Mouse (Mus musculus) kidney, postnatal 14 days (tissue): ENCODE data around the gene H2afy2.

ENCODE experiments used
- DNase-seq: peaks from one replicate; pipeline ENCODE4 v3.0.0; 2022; ENCODE audit warnings: mixed read lengths

Gene H2afy2

DNA sequence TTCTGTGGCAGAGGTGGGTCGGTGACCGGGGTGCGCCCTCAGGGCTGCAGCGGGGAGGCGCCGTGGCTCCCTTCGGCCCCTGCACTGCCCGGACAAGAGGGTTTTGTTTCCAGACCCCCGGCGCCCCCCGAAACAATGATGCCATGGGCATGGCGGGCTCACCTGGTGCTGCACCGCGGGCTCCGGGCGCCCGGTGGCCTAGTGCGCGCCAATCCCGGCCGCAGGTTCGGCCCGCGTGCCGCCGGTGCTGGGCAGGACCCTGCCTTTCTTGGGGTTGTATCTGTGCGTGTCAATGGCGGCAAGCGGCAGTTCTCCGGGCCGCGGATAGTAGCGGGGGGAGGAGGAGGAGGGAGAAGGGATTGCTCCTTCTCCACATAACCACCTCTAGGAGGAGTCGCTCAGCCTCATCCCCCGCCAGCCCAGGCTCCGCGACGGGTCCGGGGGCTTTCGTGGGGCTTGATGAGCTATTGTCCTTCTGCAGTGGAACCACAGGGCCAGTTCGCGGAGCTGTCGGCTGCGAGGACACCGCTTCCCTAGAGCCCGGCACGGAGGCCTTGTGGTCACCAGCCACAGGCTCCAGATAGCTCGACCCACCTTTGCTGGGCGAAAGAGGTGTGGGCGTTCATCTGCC is at the start of gene H2afy2:
Gene H2afy2 (minus strand): TSS at position 527 of the 631 bp plus-strand sequence.
- peak; percentile 79 for DNase-seq

DNA sequence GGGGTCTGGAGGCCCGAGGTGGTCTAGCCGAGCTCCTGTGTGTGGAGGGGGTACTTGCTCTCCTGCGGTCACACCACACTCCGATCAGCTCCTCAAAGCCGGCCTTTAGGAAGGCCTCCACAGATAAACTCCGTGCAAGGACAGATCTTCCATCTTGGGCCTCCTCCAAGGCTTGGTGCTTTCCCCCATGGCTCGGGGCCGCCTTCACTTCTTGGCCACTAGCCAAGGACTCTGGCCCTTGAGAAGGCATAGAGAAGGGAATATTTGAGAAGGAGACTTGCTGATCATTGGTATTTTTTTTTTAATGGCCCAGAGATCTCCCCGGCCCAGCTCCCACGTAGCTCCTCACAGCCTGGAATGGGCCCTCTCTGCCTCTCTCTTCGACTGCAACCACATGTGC is 48.8 kb upstream of the H2afy2 start:
- DNase-seq, result no peak

DNA sequence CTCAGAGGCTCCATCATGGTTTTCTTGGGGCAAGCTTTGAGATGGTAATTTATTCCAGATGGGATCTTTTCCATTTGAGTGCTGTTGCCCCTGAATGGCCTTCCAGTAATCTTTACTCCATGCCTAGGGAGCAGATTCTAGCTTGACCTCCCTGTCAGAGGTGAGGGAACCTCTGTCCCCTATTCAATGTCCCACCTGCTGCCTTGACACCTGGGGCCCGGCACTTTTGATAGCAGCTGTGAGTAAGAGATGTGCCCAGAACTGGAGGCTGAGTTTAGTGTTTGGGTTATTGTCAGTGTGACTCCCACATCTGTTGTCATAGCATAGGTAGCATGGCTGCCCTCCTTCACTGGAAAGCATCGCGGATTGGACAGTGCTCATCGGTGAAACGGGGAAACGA is 47.8 kb upstream of the H2afy2 start:
- no peak for DNase-seq

DNA sequence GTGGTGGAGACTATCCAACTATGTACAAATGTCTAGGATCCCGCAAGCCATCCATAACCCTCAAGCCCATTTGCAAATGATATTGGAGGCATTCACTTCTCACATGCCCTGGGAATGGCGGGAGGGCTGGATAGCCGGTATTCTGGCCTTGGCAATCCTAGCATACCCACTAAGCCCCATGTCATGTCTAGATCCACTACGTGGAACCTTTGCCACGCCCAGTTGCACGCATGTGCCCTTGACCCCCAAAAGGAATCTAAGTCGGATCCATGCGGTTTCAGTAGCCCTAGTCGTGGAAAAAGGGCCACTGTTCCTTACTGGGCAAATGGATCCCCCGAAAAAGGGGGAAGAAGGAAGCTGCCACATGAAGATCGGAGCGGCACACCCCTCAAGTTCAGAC is 47.3 kb upstream of the H2afy2 start:
- no peak for DNase-seq

DNA sequence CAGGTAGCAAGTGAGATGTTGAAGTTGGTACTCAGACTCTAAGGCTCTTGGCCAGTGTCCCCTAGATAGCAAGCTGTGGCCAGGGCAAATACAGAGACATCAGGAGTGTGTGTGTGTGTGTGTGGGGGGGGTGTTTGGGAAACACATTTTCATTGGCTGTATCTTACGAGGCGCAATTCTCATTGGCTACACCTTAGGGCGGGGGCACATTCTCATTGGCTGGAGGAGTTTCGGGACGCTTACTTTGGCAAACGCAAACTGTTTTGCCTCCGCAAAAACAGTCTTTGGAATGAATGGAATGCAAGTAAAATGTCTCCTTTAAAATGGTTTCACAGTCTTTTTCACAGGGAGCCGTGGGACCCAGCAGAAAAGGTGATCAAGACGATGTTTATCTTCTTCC is 46.9 kb upstream of the H2afy2 start:
- DNase-seq, result peak; percentile 32

DNA sequence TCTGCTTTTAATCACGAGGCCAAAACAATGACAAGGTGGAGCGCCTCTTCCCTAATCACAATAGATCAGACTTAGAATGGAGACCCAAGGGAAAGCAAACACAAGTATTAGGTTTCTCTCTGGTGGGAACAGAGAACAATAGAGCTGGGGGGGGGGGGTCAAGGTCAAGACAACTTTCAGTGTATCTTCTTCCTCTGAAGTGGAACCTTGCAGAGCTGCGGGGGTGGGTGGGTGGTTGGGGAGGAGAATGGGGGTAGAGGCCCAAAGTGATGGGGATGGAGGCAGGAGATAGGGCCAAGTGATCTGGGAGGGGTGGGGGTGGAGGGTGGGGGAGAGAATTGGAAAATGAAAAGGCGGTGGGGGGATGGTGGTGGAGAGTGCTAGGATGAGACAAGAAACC is 45.1 kb upstream of the H2afy2 start:
- no peak for DNase-seq

DNA sequence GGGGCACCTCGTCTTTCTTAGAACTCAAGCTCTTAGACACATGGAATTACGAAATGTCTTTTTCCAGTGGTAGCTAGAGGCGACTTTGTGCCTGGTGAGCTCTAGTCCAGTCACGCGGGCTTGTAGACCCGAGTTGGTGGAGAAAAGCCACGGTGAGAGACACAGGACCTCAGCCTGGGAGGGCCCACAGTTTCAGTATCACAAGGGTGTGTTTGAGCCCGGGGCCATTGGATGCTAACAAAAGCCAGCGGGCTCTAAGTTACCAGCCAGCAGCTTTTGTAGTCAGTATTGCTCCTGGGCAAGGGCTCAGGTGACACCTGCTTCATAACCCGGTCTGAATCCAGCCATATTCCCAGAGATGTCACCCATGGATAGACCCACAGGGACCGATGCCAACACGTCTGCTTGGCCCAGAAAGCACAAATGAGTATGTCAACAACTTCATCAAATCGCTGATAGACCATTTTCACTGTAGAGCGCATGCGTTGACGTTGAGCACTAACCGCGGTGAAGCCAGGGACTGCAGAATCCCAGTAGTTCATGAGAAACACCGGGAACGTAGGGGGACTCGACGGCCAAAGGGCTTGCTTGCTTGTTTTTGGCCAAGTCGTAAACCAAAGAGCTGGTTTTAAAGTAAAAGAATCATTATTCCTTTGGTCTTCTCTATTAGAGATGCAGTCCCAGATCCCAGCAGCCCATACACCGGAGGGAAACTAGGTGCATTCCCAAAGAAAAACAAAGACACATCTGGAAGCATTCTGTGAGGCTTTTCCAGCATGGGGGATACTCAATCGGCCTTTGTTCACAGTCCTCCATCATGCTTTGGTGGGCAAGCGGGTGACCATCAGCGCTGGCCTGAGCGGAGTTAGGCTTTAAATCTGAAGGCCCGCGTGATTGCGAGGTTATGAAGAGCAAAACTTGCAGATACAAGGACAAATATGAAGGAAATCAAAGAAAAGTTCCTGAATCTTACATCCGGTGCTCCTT is 44.3 kb upstream of the H2afy2 start:
- no peak for DNase-seq

DNA sequence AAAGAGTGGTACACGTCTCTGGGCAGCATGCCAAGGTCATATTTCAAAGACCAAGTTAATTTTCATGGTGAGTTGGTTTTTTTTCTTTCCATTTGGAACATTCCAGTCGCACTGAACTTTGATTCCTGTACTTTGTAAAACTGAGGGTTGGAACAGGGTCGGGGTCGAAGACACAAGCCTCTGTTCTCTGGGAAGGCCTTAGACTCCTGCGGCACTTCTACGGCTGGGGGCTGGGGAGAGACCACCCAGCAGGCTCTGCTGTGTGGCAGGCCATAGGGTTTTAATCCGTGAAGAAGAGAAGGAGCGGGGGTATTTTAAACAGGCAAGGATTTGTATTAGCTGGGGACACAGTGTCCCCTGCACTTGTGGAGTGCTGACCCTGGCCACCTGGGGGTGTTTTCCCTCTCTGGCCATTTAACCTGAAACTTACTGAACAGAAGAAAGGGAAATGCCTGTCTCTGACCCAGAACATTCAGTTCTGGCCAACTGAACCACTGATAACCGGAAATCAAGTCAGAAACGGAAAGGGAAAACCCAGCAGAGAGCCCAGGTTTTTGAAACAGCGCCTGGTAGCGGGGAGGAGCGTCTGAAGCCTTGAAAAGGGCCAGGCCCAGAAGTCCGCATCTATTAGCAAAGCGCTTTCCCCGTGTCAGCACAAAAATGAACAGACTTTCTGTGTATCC is 42.9 kb upstream of the H2afy2 start:
- peak; percentile 88 for DNase-seq

DNA sequence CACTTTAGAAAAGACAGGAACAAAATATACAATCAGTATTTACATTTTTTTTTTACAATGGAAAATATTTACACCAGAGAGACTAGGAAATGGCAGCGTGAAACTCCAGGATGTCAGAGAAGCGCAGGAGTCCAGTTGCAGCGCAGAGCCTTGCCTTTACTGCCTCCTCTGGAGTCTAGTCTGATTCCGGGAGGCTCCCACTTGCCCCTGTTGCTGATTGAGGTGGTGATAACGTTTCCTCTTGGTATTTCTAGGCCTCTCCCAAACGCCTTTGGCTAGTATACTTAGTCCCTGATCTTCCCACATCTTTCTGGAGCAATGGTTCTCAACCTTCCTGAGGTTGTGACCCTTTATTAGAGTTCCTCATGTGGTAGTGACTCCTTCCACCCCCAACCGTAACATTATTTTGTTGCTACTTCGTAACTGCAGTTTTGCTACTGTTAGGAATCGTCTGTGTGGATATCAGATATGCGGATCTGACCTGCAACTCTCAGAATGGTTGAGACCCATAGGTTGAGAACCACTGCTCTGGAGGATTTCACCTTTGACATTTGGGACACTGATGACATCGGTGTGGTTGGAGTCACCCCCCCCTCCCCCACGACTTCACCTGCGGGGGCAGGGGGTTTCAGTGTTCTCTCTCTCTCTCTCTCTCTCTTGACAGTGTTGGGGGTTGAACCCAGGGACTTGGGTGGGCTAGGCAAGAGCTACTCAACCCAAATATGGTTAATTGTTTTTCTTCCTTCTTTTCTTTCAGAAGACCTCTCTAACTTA is 42.2 kb upstream of the H2afy2 start:
- DNase-seq, result no peak

DNA sequence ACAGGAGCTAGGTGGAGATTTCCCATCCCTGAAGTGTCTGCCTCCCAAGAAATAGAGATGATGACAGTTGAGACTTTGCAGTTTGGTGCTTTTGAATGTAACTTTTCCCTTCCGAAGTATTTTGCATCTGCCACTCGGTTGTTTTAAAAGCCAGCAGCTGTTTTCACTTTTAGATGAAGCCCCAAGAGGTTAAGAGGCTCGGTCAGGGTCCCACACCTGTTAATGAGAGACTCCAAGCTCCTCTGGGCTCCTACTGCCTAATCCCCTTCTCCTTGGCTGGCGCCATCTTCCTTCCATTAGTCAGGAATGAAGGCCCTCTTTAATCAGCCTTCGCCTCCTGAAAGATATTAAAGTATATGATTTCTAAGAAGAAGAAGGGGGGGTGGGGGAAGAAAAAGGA is 41.6 kb upstream of the H2afy2 start:
- DNase-seq, result no peak

DNA sequence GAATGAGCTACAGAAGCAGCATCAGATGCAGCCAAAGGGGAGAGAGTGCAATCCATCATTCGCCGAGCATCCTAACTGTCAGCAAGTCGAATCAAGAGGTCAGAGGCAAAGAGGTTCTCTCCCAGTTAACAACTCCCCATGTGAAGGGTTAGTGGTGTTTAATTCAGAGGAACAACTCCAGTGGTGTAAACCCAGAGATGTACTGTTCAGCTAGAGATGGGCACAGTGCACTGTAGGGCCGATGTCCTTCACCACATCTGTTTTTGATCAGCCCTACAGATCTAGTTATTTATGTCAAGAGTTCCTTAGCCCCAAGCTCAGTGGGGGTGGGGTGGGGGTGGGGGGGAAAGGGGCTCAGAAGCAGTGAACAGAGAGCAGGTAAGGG is 39.8 kb upstream of the H2afy2 start:
- no peak for DNase-seq

DNA sequence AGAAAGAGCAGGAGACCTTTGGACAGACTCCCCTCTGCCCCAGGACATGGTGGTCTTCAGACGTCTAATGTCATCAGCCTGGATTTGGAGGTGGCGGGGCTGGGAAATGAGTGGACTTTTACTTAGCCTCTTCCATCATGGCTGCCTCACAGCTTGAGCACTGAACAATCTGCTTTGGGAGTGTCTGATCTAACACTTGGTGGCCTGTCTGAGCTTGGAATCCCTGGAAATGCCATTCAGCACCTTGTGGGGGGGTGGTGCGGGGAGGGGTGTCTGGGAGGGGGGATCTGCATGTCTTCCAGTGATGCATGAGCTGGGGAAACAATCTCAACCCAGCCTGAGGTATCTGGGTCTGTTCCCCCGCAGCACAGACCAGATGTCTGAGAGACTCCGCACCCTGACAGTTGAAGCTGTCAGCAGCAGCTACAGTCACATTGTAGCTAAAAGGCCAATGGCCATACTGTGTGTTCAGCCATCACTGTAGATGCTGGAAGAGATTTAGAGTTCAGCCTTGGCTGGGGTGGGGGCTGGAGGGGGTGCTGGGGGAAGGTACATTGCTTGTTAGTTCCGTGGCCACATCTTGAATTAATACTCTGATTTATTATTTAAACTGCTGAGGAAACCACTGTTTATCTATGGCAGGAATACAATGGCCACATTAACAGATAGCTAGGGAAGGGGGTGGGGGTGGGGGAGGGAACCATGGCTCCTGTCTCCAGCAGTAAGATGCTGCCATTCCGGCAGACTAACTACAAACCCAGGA is 39.2 kb upstream of the H2afy2 start:
- DNase-seq, result no peak

DNA sequence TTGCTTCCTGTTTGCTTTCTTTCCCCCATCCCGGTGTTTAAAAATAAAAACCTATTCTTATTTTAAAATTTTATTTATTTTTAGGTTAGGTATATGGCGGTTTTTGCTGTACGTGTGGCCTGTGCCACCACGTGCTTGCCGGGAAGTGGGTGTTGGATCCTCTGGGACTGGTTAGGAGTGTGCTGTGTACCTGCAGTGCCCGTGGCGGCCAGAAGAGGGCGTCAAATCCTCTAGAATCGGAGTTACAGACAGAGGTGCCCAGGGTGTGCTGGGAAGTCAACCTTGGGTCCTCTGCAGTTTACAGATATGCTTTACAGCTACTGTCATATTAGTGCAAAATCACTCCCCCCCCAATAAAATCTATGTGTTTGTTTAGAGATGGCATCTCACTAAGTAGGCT is 36.1 kb upstream of the H2afy2 start:
- DNase-seq, result no peak

DNA sequence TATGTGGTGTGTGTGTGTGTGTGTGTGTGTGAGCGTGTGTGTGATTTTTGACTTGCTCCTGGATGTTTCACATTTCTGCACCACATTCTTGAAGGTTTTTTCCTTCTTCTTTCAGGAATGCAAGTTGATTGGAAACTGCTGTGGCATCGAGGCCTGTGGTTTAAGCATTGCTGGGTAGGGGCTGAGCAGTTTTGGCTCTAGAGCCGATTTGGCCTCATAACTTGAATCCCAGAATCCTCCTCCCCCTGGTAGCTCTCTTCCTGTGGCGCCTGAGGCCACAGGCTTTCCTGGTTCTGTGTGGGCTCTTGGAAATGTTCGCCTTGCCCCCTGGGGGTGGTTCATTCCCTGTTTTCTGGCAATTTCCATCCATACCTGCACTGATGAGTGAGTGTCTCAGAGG is 28.0 kb upstream of the H2afy2 start:
- DNase-seq, result no peak

DNA sequence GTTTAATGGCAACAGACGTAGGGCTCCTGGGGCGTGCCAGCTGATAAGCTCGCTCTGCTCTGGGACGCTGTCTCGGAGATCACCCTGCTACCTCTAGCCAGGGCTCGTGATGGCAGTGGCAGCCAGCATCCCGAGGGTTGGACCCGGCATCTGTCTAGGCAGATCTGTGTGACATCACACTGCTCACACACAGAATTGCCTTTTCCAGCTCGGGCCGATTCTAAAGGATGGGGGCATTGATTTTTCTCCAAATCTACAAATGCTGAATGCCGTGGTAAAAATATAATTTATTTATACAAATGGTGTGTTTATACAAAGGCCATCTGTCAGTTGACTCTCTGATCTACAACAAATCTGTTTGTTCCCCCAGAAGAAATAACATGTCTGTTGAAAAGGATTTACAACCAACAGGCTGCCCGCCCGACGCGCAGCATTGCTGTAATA is 14.2 kb upstream of the H2afy2 start:
- no peak for DNase-seq

DNA sequence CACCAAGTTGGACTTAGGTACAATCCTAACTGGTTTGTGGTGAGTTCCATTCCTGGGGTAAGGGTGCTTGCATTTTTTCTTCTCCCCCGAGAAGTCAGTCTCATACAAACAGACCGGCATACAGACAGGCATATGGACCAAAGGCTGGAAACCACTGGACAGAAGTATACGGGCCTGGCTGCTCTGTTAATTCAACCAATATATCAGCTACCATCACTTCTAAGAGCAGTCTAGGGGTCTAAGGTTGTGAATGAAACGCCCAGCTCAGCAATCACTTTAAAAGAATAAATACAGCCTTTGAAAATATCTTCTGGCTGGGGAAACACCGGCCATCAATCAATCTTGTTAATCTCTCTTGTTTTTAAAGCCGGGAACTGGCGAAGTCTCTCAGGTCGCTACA is 11.5 kb upstream of the H2afy2 start:
- no peak for DNase-seq

DNA sequence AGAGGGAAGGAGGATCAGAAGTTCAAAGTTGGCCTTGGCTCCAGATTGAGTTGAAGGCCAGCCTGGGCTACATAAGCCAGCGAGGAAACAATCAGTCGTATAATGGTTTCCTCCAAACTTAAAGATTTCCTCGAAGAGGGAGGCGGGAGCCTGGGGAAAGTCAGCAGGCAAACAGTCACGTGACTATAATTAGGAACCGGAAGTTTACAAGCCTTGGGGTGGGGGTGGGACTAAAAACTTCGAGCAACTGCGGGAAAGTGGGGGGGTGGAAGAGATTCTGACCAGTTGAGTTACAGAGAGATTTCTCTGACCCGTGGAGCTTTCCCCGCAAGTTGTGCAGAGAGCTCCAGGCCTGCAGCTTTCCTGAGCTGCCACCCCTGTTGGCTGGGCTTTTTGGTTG is 11.0 kb upstream of the H2afy2 start:
- no peak for DNase-seq

DNA sequence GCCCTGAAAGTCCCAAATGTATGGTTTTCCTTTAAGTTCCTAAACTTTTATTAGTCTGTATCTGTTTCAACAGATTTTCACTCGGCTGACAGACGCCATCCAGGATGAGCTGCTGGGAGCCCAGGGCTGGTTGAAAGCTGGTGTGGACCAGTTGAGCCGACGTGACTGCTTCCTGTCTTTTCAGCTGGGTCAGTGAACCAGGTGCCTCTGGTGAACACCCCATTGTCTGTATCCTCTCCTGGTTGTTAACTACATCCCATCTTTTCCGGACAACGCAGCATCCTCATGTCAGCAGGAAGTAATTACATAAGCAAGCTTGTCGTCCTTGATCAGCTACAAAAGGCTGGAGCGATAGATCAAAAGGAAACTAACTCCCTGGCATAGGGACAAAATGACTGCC is 9.1 kb upstream of the H2afy2 start:
- no peak for DNase-seq

DNA sequence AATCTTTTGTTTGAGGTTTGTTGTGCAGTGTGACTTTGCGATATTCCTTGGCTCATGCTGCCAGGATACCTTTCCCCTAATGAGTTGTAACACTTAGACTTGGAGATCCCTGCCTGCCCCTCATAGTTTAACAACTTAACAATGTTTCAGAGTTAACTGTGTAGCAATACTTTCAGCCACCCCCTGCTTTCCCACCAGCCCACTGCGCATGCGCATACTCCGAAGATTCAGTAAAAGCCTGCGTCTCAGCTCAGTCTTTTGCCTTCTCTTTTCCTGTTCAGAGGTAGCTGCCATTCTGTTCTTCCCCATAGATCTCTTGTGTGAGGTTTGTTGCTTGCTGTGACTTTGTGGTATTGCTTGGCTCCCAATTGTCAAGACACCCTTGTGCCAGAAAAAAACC is 4.6 kb upstream of the H2afy2 start:
- no peak for DNase-seq

DNA sequence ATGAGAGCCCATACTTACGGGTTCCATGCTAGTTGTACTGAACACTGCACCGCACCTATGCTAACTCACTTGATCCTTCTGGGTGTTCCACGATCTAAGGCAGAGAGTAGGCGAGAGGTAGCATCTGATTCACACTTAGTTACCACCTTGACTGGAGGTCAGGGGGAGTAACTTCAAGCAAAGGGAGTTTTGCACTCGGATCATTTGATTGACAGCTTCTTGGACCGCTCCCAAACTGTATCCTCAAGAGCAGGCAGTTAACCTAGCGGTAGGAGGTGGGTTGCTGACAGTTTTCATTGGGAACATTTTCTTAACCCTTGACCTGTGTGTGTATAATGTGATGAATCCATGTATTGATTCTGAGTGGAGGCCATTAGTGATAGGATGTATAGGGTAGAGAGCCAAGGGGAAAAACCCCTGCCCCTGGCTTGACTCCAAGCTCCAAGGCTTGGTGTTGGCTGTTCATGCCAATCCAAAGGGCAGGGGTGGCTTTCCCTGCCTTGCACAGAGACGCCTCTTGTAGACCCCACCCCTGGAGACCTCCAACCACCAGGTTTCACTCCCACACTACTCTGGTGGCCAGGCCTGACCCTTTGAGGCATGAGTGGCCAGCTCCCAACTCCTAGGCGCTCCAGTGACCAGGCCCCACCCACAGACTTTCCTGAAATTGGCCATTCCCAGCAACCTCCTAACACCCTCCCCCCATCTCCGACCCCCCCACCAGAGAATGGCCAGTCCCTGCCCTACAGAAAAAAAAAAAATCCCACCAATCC is 3.8 kb upstream of the H2afy2 start:
- DNase-seq, result peak; percentile 21

DNA sequence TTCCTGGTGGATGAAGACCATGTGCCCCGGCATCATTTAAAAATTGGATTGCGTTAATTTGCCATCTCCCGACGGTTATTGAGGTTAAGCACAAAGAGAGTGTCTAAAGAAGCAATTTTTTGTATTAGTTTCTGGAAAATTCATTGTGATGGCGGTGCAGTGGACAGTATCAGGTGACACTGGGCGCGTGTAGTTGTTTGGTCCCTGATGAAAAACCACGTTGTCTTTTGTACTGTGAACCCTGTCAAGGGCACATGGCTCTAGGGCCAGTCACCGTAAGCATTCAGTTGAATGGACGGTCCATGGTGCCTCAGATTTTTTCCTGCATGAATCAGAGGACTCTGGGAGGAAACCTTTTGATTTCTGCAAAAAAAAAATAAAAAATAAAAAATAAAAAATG is 467 bp upstream of the H2afy2 start:
- DNase-seq, result no peak
